Mouse (Mus musculus): ENCODE measurements at regions not wholly inside any gene's neighbourhood (a gene's known extent, or its start where the extent isn't known, plus 50 kb on each side); places are given as distances from the start of the nearest gene placed in this dataset.
A peak's percentile ranks its signal among the peaks of the same experiment; 100 is the strongest.

GRCm38 (mm10) chr8:92522519-92522918 is 151.6 kb upstream of the Irx6 start:
- no peak for DNase-seq

GRCm38 (mm10) chr8:92529756-92530155 is 144.3 kb upstream of the Irx6 start:
- DNase-seq: no peak

GRCm38 (mm10) chr8:92540636-92541035 is 133.5 kb upstream of the Irx6 start:
- DNase-seq: no peak

- peak; percentile 21 to 37 for DNase-seq
Observed at GRCm38 (mm10) chr8:92545347-92546059, 128.6 kb upstream of the Irx6 start.

- DNase-seq: no peak
Observed at GRCm38 (mm10) chr8:92555140-92555539, 118.9 kb upstream of the Irx6 start.

GRCm38 (mm10) chr8:92555631-92556030 is 118.5 kb upstream of the Irx6 start:
- DNase-seq: peak; percentile 57 to 73

- DNase-seq: no peak
Observed at GRCm38 (mm10) chr8:92562471-92562870, 111.6 kb upstream of the Irx6 start.

GRCm38 (mm10) chr8:92562962-92563361 is 111.1 kb upstream of the Irx6 start:
- DNase-seq: no peak

GRCm38 (mm10) chr8:92569650-92570049 is 104.4 kb upstream of the Irx6 start:
- peak; percentile 31 to 41 for DNase-seq

GRCm38 (mm10) chr8:92579446-92579845 is 94.6 kb upstream of the Irx6 start:
- peak; percentile 10 to 14 for DNase-seq

GRCm38 (mm10) chr8:92581051-92581450 is 93.0 kb upstream of the Irx6 start:
- peak; percentile 20 to 25 for DNase-seq

GRCm38 (mm10) chr8:92600766-92601165 is 73.3 kb upstream of the Irx6 start:
- DNase-seq: no peak

- DNase-seq: no peak
Observed at GRCm38 (mm10) chr8:92602973-92603372, 71.1 kb upstream of the Irx6 start.

- DNase-seq: no peak
Observed at GRCm38 (mm10) chr8:92605631-92606030, 68.5 kb upstream of the Irx6 start.

- DNase-seq: no peak
Observed at GRCm38 (mm10) chr8:92607604-92608003, 66.5 kb upstream of the Irx6 start.

- DNase-seq: no peak
Observed at GRCm38 (mm10) chr8:92609908-92610307, 64.2 kb upstream of the Irx6 start.

- no peak for DNase-seq
Observed at GRCm38 (mm10) chr8:92610487-92611059, 63.5 kb upstream of the Irx6 start.

- DNase-seq: peak; percentile 36 to 47
Observed at GRCm38 (mm10) chr8:92613486-92613885, 60.6 kb upstream of the Irx6 start.

GRCm38 (mm10) chr8:92616341-92617115 is 57.6 kb upstream of the Irx6 start:
- DNase-seq: peak; percentile 22 to 29

GRCm38 (mm10) chr8:92618281-92618680 is 55.8 kb upstream of the Irx6 start:
- DNase-seq: peak; percentile 33 to 47

Measured in cerebellum, postnatal 10 days (tissue).